Mouse (Mus musculus) hematopoietic stem cell, adult 5-6 weeks (primary cell): ENCODE measurements around the gene Larp7. TPM values are rescaled to one million over a fixed set of nuclear protein-coding genes. Genes with fewer than 3 reads are reported as not detected.

Experiments
- ATAC-seq, 2 experiments: fragments of 125-278 bp in 1 of 2; replicated peaks in 1 of 2; 2 replicates each; pipeline ENCODE4 v1.8.0; 2016 to 2017; ENCODE audit warnings: inconsistent platforms in 2 of 2, mild to moderate bottlenecking in 2 of 2, moderate number of reproducible peaks in 2 of 2, low read depth in 1 of 2, moderate TSS enrichment in 1 of 2; ENCODE audit not compliant: low FRiP score in 2 of 2, poor library complexity in 2 of 2, severe bottlenecking in 2 of 2, insufficient read depth in 1 of 2, low TSS enrichment in 1 of 2
- total RNA-seq: library from RNA; stranded (forward); fragments of 172-1452, 232-1000 nt; gene quantifications from 2 replicates; pipeline ENCODE4 v1.2.3, GENCODE M21; 2017

Larp7 gene
- total RNA-seq, 1 experiment from 2014 or later = 166 TPM

DNA sequence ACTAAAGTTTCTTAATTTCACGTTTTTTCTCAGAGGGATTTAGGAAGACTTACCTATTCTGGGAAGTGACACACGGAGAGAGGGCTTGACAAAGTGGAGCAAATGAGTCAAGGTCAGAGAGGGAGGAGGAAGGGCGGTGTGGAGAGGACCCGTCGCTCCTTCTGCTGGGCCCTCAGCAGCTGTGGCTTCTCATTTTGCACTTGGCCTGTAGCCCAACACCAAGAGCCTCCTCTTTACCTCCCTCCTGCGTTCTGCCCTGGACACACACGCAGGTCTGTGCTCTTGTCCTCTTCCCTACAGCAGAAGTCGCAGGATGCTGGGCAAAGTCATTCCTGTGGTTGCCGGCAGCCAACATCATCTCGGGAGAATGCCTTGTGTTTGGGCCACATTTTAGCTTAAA lies 32.0 kb downstream of the Larp7 start:
- ATAC-seq = no peak

DNA sequence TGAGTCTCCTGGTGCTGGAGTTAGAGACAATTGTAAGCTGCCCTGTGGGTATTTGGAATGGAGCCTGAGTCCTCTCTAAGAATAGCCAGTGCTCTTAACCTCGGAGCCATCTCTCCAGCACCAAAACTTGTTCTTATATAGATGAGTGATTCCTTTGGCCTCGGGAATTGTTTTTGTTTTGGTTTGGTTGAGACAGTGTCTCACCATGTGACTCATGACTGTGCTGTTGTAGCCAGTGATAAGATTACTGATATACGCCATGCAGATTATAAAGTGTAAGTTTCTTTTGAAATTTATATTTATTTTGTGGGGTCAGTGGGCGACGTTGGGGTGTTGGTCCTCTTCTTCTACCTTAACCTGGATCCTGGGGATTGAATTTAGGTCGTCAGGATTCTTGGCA lies 32.8 kb downstream of the Larp7 start:
- ATAC-seq = no peak

DNA sequence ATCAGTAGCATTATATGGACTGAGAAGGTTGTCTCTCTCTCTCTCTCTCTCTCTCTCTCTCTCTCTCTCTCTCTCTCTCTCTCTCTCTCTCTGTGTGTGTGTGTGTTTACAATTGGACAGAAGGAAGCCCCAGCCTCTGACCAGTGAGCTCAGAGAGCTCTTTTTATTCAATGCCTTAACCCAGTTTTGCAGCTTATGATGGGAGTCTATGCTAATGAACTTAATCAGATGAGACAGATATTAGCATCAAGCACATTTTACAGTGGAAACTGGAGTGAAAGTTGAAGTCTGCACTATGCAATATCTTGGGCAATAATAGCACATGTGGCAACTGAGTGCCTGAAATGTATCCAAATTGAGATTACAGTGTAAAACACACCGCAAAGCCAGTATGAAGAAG lies 37.9 kb downstream of the Larp7 start:
- ATAC-seq = no peak

DNA sequence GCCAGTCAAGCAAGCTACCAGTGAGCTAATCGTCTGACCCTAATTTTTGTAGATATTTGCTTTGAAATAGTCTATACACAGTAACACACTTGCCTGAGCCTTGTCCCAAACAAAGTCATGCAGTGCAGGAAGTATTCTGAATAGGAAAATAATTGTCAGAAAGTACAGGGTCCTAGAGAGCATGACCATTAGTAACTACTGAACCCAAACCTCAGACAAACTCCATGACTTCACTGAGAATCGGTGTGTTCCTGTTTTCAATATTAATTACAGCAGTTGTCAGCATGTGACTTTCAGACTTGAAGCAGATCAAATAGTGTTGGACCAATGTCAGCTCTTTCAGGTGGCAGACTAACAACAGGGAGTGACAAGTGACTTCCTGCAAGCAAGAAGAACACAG lies 39.5 kb downstream of the Larp7 start:
- no peak for ATAC-seq

DNA sequence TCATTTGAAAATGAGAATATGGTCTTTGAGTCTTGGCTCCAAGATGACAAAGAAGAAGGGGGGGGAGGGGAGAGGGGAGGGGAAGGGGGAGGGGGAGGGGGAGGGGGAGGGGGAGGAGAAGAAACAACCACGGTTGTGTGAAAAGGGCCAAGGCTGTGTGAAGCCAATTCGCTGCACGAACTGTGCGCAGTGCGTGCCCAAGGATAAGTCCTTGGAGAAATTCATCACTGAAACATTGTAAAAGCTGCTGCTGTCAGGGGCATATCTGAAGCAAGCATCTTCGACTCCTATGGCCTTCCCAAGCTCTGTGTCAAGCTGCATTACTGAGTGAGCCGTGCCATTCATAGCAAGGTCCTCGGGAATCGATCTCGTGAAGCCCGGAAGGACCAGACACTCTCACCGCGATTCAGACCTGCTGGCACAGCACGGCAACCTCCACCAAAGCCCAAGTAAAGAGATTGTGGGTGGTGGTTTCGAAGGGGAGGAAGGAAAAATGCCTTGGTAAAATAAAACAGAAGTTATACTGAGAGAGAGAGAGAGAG lies 40.3 kb downstream of the Larp7 start:
- ATAC-seq = no peak

DNA sequence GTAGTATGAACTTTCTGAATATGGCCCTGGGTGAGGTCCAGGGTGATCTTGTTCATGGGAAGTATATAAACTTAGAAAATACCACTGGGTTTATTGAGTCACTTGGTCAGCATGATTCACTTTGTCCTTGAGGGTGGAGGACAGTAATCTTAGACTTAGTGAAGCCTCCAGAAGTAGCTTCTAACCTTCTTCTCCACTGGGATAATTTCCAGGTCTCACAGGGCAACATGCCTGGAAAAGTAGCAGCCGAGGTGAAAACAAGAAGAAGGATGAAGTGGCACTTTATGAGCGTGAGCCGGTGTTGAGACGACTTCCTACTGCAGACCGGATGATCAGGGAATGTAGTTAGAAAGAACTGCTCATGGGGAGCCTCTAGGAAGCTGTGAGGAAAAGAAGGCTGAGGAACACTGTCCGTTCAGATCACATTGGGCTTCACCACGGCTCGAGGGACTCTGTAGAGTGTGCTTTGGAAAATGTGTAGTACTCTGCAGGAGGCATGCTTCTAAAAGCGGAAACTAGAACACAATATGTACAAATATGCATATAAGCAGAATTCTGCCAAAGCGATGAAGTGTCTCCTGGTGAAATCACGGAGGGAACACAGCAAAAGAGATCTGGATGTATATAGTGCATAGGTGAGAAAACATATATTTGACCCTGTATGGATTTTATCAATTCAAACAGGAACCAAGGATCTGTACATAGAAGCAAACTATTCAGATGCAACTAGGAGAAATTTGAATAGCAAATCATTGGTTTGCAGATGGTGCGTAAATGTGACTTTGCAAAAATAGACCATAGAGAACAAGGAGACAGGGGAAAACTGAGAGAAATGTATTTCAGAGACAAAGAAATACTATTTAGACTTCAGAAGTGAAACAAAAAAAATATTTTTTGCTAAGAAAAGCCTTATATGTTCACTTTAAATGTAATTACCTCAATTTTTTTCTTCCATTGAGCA lies 41.1 kb downstream of the Larp7 start:
- no peak for ATAC-seq

DNA sequence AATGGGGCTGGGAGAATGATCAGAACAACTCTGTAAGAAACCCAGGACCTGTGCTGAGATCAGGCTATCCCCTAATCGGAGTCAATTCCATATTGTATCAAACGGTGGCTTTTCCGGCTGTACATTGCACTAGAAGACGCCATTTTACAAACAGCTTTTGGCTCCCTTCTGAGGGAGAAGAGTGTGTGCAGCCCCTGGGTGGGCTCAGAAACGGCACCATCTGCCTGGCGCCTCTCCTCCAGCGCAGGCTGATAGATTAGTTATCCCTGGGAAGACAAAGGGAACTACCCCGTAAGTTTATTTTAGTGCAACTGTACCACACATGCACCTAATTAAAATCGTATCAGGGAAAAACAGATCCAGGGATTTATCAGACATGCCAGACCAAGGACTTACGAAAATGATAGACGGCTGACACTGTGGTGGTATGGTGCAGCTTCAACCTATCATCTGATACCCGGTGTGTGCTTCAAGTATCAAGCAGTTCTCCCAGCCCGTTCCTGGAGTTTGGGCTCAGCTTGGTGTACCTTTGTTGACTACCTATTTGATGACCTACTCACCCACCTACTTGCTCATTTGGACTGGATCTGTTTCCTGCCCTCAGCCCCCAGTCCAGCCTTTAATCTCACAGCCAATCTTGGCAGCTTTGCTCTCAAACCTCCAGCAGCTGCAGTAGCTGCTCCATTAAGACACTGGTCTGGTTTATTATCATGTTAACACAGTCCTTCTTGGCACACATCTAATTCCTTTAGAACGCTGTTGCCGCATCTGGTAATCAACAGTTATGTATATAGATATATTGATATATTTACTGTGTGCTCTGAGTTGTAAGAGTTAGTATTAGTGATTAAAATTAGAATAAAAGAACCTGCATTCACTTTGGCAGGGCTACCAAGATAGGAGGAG lies 45.0 kb downstream of the Larp7 start:
- no peak for ATAC-seq

DNA sequence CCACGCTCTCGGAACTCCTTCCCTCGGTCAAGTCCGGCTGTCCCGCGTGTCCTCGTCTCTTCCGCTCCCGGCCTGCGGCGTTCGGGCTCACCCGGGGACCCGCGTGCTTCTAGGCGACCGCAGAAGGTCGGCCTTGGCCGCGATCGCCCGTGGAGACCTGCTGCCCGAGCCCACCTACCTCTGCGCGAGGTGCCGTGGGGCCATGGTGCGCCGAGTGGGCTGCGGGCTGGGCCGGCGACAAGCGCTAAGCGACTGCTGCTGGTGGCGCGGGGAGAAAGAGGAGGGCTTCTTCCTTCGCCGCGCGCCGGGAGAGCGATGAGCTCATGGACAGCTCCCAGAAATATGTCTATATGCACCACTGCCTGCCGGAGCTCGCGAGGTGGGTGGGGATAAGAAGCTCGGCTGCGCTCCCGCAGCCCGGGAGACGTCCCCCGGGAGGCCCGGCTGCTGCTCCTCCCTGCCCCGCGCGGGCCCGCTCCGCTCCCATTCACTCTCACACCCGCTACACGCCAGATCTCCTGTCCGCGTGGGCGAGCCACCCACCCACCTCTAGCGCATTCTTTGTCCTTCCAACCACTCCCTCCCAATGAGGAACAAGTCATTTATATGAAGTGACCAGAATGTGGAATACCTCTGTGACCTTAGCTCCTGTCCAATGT lies 54.3 kb downstream of the Larp7 start, which contains the start of gene Ank2:
TSS of gene Ank2 (minus strand) at position 609 of the 659 bp plus-strand sequence.
- peak; percentile 51 to 55; a peak in 3 of 4 replicates for ATAC-seq

DNA sequence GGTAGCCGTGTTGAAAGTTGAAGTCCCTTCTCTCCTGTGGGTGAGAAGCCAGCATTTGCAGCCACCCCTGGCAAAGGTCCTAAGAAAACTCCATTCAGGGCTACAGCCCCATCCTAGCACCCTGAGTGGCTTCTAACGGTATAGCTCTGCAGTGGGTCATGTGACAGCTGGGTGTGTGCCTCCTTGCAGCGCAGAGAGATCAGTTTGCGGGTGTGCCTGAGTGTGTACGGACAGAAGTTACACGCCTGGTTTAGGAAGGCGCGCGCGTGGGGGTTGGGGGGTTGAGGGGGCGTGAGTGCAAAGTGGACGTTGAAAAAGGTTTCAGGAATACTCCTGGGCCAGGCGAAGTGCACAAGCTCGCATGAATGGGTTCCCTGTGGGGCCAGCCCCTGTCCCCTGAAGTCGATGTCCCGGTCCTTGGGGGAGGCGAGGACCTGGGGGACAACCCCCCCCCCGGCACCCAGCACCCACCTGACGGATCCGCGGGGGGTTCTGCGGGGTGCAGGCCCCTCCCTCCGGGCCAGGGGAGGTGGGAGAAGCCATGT lies 54.9 kb downstream of the Larp7 start:
- peak; percentile 63 to 70 for ATAC-seq

DNA sequence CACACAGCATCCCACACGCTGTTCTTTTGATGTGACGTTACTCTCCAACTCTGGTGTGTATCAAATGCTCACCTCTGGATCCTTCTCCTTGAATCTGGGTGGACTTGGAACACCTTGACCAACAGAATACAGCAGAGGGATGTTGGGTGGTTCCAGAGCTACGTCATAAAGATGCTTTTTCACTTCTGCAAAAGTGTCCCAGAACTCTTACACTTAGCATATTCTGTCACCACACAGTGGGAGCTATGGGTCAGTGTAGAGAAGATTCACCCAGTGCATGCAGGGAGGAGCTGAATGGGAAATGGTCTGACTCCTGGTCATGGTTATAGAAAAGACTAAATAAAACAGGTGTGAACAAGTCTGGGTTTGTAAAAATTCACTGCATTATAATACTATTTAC lies 60.5 kb downstream of the Larp7 start:
- ATAC-seq = no peak

DNA sequence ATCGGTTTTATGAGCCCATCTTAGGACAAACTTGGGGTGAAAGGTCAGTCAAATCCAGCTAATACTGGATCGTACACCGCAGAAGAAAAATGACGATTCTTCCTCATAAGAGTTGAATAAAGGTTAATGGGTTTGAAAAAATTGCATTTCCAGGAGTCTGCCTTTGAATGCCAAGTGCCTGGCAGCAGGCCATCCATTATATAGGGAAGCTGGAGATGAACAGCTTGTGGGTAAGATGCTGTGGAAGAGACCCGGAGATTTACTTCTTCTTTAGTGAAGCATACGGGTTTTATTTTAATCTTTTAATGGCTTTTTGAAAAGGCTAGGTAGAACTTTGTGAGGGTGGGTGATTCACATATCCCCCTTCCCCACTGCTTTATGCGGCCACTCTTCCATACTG lies 65.8 kb downstream of the Larp7 start:
- no peak for ATAC-seq

Other genes with a start within 250 kb of the Larp7 start
- 0.25 TPM in 1 of 2 replicates, not detected in the other for gene Ank2, start 54.0 kb downstream of the Larp7 start, total RNA-seq
- 25.0 and 29.9 TPM in 2 replicates for gene Zgrf1, start 140 bp upstream of the Larp7 start, total RNA-seq
- not detected in 2 replicates for gene Neurog2, start 79.8 kb upstream of the Larp7 start, total RNA-seq
- 9.4 and 11.0 TPM in 2 replicates for gene Alpk1, start 227.2 kb upstream of the Larp7 start, total RNA-seq
- gene Tifa, start 236.5 kb upstream of the Larp7 start, total RNA-seq = 33.6 and 34.1 TPM in 2 replicates